Mouse (Mus musculus): Measurements from ENCODE around the gene Gtf2f2.

Gtf2f2 gene

DNA sequence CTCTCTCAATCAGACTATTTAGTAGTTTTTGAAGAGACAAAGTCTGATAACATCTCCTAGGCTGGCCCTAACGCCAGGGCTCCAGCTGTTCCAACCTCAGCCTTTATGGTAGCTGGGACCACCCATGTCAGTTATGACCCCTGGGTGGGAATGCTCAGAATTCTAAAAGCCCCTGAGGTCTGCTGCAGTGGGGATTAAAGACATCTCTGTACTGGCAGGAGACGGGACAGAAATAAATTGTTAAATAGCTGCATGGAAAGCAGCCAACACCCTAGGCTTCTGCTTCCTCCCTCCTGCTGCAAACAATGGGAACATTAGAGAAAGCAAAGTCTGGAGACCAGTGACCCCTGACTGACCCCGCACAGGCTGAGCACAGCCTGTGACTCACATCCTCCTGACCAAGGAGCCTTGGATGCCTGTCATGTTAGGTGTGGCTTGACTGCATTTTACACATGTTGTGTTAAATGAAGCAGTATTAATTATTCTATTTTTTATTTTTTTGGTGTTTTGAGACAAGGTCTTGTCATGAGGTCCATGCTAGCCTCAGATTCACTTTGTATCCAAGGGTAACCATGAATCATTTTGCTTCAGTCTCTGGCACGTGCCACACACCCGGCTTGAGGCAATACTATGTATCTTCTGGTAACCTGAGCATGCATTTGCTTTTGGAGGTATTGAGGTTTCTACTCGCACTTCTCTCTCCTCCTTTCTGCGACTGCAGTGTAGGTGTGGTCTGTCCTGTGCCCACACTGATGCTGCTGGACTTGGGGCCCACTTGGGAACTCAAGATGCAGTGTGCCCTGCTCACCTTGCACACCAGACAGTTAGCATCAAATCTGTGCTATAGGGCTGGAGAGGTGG lies 146.9 kb downstream of the Gtf2f2 start:
- DNase-seq (ENCODE audit: low spot score) = peak; percentile 67

DNA sequence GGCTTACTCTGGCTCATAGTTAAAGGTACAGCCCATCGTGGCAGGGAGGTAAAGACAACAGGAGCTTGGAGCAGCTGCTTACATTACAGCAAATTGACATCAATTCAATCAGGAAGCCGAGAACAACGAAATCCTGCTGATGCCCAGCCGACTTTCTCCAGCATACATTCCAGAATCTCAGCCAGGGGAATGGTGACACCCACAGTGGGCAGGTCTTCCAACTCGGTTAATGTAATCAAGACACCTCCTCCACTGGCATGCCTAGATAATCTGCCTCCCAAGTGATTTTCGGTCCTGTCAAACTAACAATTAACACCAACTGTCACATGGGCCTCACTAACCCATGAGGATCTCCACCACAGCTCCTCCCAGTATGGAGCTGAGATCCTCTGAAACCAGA lies 148.0 kb downstream of the Gtf2f2 start:
- no peak for DNase-seq (ENCODE audit: low spot score)

DNA sequence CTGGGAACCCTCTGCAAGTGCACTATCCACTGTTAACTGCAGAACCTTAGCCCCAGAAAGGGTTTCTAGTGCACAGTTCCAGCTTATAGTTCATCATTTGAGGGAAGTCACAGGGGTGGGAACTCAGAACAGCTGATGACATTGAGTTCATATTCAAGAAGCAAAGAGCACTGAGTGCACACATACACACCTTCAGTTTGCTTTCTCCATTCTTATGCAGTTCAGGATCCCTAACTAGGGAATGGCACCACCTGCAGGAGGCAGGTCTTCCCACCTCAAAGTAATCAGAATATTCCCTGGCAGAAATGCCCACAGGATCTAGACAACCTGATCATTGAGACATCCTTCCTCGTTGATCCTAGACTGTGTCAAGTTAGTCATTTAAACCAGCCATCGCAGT lies 151.0 kb downstream of the Gtf2f2 start:
- DNase-seq (ENCODE audit: low spot score) = no peak

DNA sequence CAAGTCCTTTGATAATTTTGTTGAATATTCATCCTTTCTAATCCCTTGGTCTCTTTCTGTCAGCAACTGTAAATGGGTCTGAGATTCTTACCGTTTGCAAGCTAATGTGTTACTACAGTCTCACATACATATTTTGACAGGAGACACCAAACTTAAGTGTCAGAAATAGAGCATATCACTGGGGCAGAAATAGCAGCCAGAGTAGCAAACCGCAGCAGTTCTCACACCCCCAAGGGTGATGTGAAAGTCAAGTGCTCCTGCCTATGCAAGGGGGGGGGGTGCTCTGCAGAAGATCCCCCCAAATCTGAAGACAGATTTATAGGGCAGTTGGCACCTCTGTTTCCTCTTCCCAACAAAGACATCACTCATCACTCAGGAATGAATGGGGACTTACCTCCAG lies 152.5 kb downstream of the Gtf2f2 start:
- no peak for DNase-seq (ENCODE audit: low spot score)

DNA sequence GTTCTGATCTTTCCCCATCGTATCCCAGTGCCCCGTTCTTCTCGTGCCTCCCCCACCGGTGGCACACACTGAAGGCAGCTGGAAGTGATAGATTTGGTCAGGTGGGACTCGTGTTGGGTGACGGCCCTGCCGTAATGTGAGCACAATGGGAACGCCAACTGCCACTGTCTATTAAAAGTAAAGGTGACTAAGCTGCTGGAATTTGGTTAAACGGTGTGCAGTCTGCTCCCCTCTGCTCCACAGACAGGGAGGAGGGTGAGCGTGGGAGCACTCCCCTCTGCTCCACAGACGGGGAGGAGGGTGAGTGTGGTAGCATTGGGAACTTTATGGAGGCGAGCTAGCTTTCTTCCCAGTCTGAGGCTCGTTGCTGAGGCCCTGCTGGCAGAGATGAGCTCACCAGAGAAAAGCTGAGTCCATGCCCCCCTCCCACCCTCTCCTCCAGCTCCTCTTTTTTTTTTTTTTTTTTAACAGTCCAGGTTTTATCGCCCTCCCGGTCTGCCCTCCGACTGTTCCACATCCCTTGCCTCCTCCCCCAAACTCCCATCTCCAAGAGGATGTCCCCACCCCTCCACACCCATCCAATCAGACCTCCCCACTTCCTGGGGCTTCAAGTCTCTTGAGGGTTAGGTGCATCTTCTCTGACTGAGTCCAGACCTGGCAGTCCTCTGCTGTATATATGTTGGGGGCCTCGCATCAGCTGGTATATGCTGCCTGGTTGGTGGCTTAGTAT lies 155.2 kb downstream of the Gtf2f2 start:
- no peak for DNase-seq (ENCODE audit: low spot score)

DNA sequence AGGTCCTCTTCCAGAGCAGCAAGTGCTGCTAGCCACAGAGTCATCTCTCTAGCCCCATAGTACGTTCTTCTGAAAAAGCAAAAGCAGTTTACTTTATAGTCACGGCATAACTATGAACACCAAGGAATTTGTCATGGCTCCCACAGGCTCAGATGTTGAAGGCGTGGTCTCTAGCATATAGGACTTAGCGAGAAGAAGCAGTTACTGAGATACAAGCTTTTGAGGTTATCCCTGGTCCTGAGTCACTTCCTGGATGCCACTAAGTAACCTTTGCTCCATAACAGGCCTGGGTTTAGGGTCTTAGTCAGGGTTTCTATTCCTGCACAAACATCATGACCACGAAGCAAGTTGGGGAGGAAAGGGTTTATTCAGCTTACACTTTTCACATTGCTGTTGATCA lies 158.6 kb downstream of the Gtf2f2 start:
- DNase-seq (ENCODE audit: low spot score) = no peak

DNA sequence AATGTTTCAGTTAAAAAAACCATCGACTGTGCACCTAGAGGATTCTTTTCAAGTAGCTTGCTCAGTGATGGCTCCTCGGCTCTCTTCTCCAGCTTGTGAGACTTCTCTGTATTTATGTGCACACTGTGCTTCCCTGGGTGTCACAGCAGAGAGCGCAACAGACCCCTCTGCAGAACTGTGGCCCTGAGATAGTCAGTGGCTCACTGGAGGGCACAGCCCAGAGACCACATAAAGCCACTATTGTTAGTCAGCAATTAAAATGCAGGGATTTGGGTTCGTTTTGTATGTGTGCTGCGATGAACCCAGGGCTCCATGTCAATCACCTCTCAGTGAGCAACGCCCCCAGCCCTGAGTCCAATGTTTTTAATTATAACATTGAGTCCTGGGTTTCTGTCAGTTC lies 159.8 kb downstream of the Gtf2f2 start:
- DNase-seq (ENCODE audit: low spot score) = no peak

DNA sequence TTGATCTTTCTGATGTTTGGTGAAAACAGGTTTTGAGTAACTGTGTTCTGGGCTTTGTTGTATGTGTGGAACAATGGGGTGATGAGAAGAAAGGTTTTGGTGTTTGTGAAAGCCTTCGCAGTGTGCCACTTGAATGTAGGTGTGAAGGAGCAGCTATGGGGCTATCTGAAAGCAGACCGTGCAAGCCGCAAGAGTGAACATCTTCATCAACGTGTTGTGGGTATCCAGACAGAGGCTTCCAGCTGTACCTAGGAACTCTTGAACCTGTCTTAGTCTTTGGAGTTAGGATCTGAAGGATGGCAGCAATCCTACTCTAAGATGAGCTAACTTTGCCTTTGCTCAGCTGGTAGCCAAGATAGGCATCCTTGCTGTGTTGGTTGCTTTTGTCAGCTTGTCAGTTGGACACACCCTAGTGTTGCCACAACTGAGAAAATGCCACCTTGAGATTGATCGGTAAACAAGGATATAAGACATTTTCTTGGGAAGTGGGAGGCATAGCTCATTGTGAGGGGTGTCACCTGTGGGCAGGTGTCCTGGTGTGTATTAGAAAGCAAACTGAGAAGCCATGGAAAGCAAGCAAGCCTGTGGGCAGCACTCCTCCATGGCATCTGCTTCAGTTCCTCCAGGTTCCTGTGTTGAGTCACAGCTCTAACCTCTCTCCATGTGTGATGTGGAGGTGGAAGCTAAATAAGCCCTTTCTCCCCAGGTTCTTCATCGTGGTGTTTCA lies 160.7 kb downstream of the Gtf2f2 start:
- DNase-seq (ENCODE audit: low spot score) = no peak

DNA sequence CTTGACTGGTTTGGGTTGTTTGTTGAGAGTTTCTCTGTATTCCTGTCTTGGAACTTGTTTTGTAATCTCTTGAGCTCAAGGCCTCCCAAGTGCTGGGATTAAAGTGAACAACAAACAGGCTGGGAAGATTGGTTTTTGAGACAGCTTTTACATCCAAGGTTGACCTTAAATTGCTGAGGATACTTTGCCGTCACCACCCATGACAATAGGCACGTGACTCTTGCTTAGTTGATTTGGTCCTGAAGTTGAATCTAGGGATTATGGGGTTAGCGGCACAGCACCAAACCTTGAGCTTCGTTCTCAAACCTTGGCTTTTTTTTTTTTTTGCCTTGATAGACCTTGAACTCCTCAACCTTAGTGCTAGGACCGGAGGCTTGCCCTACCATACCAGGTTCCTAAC lies 161.4 kb downstream of the Gtf2f2 start:
- no peak for DNase-seq (ENCODE audit: low spot score)

DNA sequence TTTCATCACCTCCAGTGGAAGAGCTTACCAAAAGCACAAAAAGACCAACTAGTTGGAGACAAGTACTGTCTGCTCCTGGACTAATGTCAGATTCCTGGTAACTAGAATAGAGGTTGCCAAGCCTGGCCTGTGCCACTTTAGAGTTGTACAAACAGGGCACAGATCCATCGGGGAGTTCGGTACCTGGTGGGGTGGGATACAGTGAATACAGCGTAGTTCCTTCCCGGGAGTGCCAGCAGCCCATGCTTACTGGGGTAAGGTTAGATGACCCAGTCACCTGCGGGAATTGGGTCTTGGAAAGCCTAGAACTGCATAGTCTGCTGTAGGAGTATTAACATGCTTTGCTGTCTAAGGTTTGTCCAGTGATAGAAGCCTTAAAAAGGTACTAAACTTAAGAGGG lies 162.2 kb downstream of the Gtf2f2 start:
- DNase-seq (ENCODE audit: low spot score) = no peak

DNA sequence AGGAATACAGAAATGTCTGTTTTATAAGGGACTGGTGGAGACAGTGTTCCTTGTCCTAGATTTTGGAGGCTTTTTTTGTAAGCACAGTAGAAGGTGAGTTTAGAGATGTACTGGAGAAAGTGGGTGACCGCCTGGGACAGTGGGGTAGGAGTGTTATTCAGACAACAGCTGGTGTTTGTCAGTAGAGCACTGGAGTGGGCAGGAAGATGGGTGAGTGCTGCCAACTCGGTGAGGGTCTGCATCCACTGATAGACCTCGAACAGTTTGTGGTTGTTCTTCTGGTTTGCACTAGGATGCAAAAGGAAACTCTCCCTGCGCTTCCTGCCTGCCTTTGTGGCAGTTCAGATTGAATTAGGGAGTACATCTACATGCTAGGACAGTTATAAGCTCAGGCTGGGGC lies 163.0 kb downstream of the Gtf2f2 start:
- no peak for DNase-seq (ENCODE audit: low spot score)
